Mouse (Mus musculus) limb, embryonic 11.5 days (tissue): ENCODE data around the gene Tmprss7. TPM values are rescaled to one million over a fixed set of nuclear protein-coding genes. Genes with fewer than 3 reads are reported as not detected.

ENCODE experiments used
- ATAC-seq: fragments of 200-750 bp; cut with Nextera tagmentation; 2 replicates; pipeline ENCODE4 v1.8.0; 2017; ENCODE audit warnings: low read depth; ENCODE audit not compliant: insufficient number of reproducible peaks, low FRiP score, low TSS enrichment
- DNase-seq: peaks from one replicate; pipeline ENCODE4 v3.0.0-alpha.2; 2015; ENCODE audit warnings: low spot score
- H3K27ac ChIP-seq: fragments of 300-500 bp; sonication (generic); replicated peaks from 2 replicates; pipeline ENCODE4 v1.5.1; 2014; ENCODE audit warnings: low read depth, mild to moderate bottlenecking, low read length
- H3K27me3 ChIP-seq: fragments of 300-500 bp; sonication (generic); 2 replicates; pipeline ENCODE4 v1.6.1; 2014; ENCODE audit warnings: mild to moderate bottlenecking, low read length, mixed read lengths; ENCODE audit not compliant: control insufficient read depth, insufficient read depth
- H3K36me3 ChIP-seq: fragments of 300-500 bp; sonication (generic); 2 replicates; pipeline ENCODE4 v1.6.1; 2014; ENCODE audit warnings: mild to moderate bottlenecking, low read length, moderate library complexity, mixed read lengths; ENCODE audit not compliant: control insufficient read depth, insufficient read depth
- H3K4me1 ChIP-seq: fragments of 300-500 bp; sonication (generic); 2 replicates; pipeline ENCODE4 v1.6.1; 2014; ENCODE audit warnings: low read length, mixed read lengths; ENCODE audit not compliant: control insufficient read depth, insufficient read depth
- H3K4me2 ChIP-seq: fragments of 300-500 bp; sonication (generic); 2 replicates; pipeline ENCODE4 v1.6.1; 2014; ENCODE audit warnings: low read depth, mild to moderate bottlenecking, moderate library complexity; ENCODE audit not compliant: severe bottlenecking
- H3K4me3 ChIP-seq: fragments of 300-500 bp; sonication (generic); 2 replicates; pipeline ENCODE4 v1.5.1; 2014; ENCODE audit warnings: low read depth, low read length
- H3K9ac ChIP-seq: fragments of 300-500 bp; sonication (generic); 2 replicates; pipeline ENCODE4 v1.6.1; 2014; ENCODE audit warnings: mild to moderate bottlenecking, low read length
- H3K9me3 ChIP-seq: fragments of 300-500 bp; sonication (generic); 2 replicates; pipeline ENCODE4 v1.6.1; 2016; ENCODE audit warnings: low read length; ENCODE audit not compliant: control insufficient read depth
- WGBS: fragments of 180-500 bp; shearing (Covaris S2); extraction: QIAGEN DNeasy Blood & Tissue Kit; methylation state at CpG from one replicate; pipeline ENCODE4 v1.1.7; 2014; 5-methylcytosine and 5-hydroxymethylcytosine counted together
- polyA plus RNA-seq: library from polyadenylated mRNA; unstranded; fragments of >200 nt; fragmentation: Nextera tagmentation; extraction: Ambion mirVana; gene quantifications from 2 replicates; pipeline ENCODE4 v1.2.1, GENCODE M21; 2014

Tmprss7 gene
- polyA plus RNA-seq, 1 experiment from 2014 or later = 0.37 TPM

DNA sequence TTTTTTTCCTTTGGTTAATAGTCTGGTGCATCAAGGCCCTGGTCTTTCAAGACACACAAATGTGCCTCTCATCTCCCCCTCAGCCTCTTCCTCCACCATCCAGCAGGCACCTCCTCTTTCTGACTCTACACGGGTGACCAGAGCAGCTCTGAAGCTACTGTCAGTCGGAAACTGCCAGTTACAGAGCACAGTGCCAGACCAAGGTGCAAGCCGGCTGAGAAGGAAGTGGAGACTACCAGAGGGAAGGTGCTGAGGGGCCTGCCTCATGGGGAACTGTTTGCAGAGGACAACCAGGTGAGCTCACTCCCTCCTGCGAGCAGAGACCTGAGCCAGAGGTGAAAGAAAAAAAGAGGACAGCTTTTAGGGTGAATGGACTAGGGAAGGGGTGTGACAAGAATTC, 83.2 kb downstream of the Tmprss7 start, which contains the start of gene Gcsam:
Gcsam (plus strand) TSS at position 114 of the 400 bp plus-strand sequence.
- Histone ChIP-seq H3K9ac (no peak within 1 kb of the TSS), H3K27ac (no peak within 1 kb of the TSS), H3K4me2 (no peak within 1 kb of the TSS), H3K4me1 (no peaks in the 10 kb centered on the region), H3K9me3 (no peaks in the 10 kb centered on the region), H3K36me3 (no peaks in the 10 kb centered on the region), H3K27me3 (no peaks in the 10 kb centered on the region), H3K4me3 (no peak within 1 kb of the TSS)
- DNase-seq (no peak), ATAC-seq (no peak)
- WGBS = 75% methylated on average over 4 of the region's 4 CpGs

DNA sequence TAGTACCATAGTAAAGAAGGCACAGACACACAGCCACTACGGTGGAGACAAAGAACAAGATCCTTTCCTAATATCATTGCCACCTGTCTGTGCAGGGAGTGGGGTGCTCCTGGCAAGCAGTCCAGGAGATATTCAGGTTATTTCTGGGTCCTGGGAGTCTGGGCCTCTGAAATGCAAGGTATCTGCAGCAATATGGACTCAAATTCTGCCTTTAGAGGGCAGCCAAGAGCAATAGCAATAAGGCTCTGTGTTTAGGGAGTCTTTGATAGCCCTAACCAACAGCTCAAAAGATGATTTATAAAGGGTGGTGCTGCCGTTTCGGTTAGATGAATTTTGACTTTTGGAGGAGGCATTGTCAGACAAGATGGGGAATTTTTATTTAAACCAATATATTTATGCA, 84.2 kb downstream of the Tmprss7 start:
- H3K4me2 ChIP-seq = no peak overlapping the region
- H3K4me1 ChIP-seq = no peaks in the 10 kb centered on the region
- H3K27ac ChIP-seq = no peak overlapping the region
- ATAC-seq (no peak), DNase-seq (no peak)
- no peaks in the 10 kb centered on the region for H3K27me3 ChIP-seq
- H3K9ac ChIP-seq = no peak overlapping the region
- H3K4me3 ChIP-seq = no peak overlapping the region
- 79% methylated on average over 3 of the region's 3 CpGs for WGBS
- H3K9me3 ChIP-seq = no peaks in the 10 kb centered on the region
- H3K36me3 ChIP-seq = no peaks in the 10 kb centered on the region

DNA sequence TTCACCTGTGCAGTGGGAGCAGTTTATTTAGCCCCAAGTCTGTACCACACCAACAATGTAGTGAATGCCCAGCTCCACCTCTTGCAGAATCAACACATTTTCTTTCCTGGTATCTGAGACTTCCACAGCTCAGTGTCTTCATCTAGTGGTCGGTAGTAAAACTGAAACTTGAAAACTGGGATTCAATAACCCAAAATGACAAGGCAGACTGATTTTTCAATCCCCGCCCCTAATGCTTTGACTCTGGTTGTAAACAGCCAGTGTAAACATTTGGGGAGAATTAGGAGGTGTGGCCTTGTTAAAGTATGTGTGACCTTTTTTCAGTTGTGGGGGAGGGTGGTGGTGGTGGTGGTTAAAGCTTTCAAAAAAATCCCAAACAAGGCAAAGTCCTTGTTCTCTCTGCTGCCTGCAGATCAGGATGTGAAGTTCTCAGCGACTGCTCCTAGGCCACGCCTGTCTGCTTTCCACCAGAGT, 84.9 kb downstream of the Tmprss7 start:
- Histone ChIP-seq H3K27me3 (no peaks in the 10 kb centered on the region), H3K27ac (no peak overlapping the region), H3K9me3 (no peaks in the 10 kb centered on the region), H3K9ac (no peak overlapping the region), H3K4me2 (no peak overlapping the region), H3K36me3 (no peaks in the 10 kb centered on the region), H3K4me1 (no peaks in the 10 kb centered on the region), H3K4me3 (no peak overlapping the region)
- no peak for DNase-seq
- WGBS = 39% methylated on average over 4 of the region's 4 CpGs
- no peak for ATAC-seq

Other genes with a start within 250 kb of the Tmprss7 start
- gene Gm609, start 200.7 kb downstream of the Tmprss7 start, polyA plus RNA-seq = not detected in 2 replicates
- gene Gm17783, start 161.6 kb downstream of the Tmprss7 start, polyA plus RNA-seq = not detected in 2 replicates
- gene Slc9c1, start 158.3 kb downstream of the Tmprss7 start, polyA plus RNA-seq = not detected in 2 replicates
- 0.04 and 0.41 TPM in 2 replicates for gene Gcsam, start 83.3 kb downstream of the Tmprss7 start, polyA plus RNA-seq
- gene BC016579, start 39.6 kb downstream of the Tmprss7 start, polyA plus RNA-seq = 0.09 and 0.14 TPM in 2 replicates
- 29.2 and 30.2 TPM in 2 replicates for gene Tagln3, start 30.9 kb upstream of the Tmprss7 start, polyA plus RNA-seq
- 33.6 and 39.5 TPM in 2 replicates for gene Abhd10, start 49.3 kb upstream of the Tmprss7 start, polyA plus RNA-seq